Mouse (Mus musculus): ENCODE data around the gene Tmem268. TPM values are rescaled to one million over a fixed set of nuclear protein-coding genes. Genes with fewer than 3 reads are reported as not detected.

Gene Tmem268
- polyA plus RNA-seq, 1 experiment from 2014 or later: 5.3 TPM

- peak; percentile 86 for DNase-seq (ENCODE audit: low spot score)
Observed at GRCm38 (mm10) chr4:63542209-63542608, 16.4 kb upstream of the Tmem268 start.

GRCm38 (mm10) chr4:63543746-63544493 lies 14.7 kb upstream of the Tmem268 start:
- peak overlapping the region; percentile 68 for H3K27ac ChIP-seq (replicated peaks; ENCODE audit: low read depth, low read length)
- no peaks in the 10 kb centered on the region for H3K9me3 ChIP-seq (ENCODE audit: control insufficient read depth, low read length)
- H3K4me2 ChIP-seq (ENCODE audit: low read depth, low read length): peak overlapping the region; percentile 84
- WGBS: 57% methylated on average over 10 of the region's 10 CpGs
- peaks cover 25% of the 10 kb centered on the region for H3K4me1 ChIP-seq (ENCODE audit: control insufficient read depth, insufficient read depth, low read length)
- peak; percentile 28 for ATAC-seq (ENCODE audit: low read depth)
- peak overlapping the region; percentile 89 for H3K4me3 ChIP-seq (ENCODE audit: low read depth, low read length)
- H3K9ac ChIP-seq (ENCODE audit: low read depth, low read length): peak overlapping the region; percentile 50
- H3K27me3 ChIP-seq (replicated peaks; ENCODE audit: control insufficient read depth, insufficient read depth, low read length): no peaks in the 10 kb centered on the region
- peaks cover 8% of the 10 kb centered on the region for H3K36me3 ChIP-seq (ENCODE audit: control insufficient read depth, insufficient read depth, low read length)
- DNase-seq (ENCODE audit: low spot score): no peak

More at GRCm38 (mm10) chr4:63542209-63542608, 16.4 kb upstream of the Tmem268 start:
- H3K4me2 ChIP-seq (ENCODE audit: low read depth, low read length): no peak overlapping the region
- H3K36me3 ChIP-seq (ENCODE audit: control insufficient read depth, insufficient read depth, low read length): no peaks in the 10 kb centered on the region
- 0 out of 2 replicates have a peak overlapping the region, but pooled peaks have one; percentile 48 for H3K27ac ChIP-seq (replicated peaks; ENCODE audit: low read depth, low read length)
- H3K4me3 ChIP-seq (ENCODE audit: low read depth, low read length): no peak overlapping the region
- H3K4me1 ChIP-seq (ENCODE audit: control insufficient read depth, insufficient read depth, low read length): peaks cover 23% of the 10 kb centered on the region
- 35% methylated on average over 2 of the region's 2 CpGs for WGBS
- no peaks in the 10 kb centered on the region for H3K27me3 ChIP-seq (replicated peaks; ENCODE audit: control insufficient read depth, insufficient read depth, low read length)
- peak; percentile 25; the same call in 1 of the 2 replicates for ATAC-seq (ENCODE audit: low read depth)
- no peak overlapping the region for H3K9ac ChIP-seq (ENCODE audit: low read depth, low read length)
- H3K9me3 ChIP-seq (ENCODE audit: control insufficient read depth, low read length): no peaks in the 10 kb centered on the region

- peak within 1 kb of the TSS; percentile 89 for H3K4me3 ChIP-seq (ENCODE audit: low read depth, low read length)
- peak within 1 kb of the TSS; percentile 78 for H3K27ac ChIP-seq (replicated peaks; ENCODE audit: low read depth, low read length)
- 3% methylated on average over 5 of the region's 57 CpGs for WGBS
- H3K27me3 ChIP-seq (replicated peaks; ENCODE audit: control insufficient read depth, insufficient read depth, low read length): no peaks in the 10 kb centered on the region
- peak; percentile 97 for DNase-seq (ENCODE audit: low spot score)
- peaks cover 25% of the 10 kb centered on the region for H3K4me1 ChIP-seq (ENCODE audit: control insufficient read depth, insufficient read depth, low read length)
- H3K36me3 ChIP-seq (ENCODE audit: control insufficient read depth, insufficient read depth, low read length): peaks cover 16% of the 10 kb centered on the region
- H3K4me2 ChIP-seq (ENCODE audit: low read depth, low read length): peak within 1 kb of the TSS; percentile 84
- no peaks in the 10 kb centered on the region for H3K9me3 ChIP-seq (ENCODE audit: control insufficient read depth, low read length)
- peak; percentile 93 for ATAC-seq (ENCODE audit: low read depth)
- peak within 1 kb of the TSS; percentile 94 for H3K9ac ChIP-seq (ENCODE audit: low read depth, low read length)
Observed at GRCm38 (mm10) chr4:63544494-63545230, 13.9 kb upstream of the Tmem268 start, which contains the start of gene Atp6v1g1. Atp6v1g1 (plus strand) TSS chr4:63544772.

GRCm38 (mm10) chr4:63545231-63545958 lies 13.2 kb upstream of the Tmem268 start:
- 20% methylated on average over 19 of the region's 26 CpGs for WGBS
- Histone ChIP-seq H3K27me3 (replicated peaks; ENCODE audit: control insufficient read depth, insufficient read depth, low read length) (no peaks in the 10 kb centered on the region), H3K4me2 (ENCODE audit: low read depth, low read length) (peak overlapping the region; percentile 84), H3K36me3 (ENCODE audit: control insufficient read depth, insufficient read depth, low read length) (peaks cover 18% of the 10 kb centered on the region), H3K9ac (ENCODE audit: low read depth, low read length) (peak overlapping the region; percentile 94), H3K4me3 (ENCODE audit: low read depth, low read length) (peak overlapping the region; percentile 89), H3K27ac (replicated peaks; ENCODE audit: low read depth, low read length) (peak overlapping the region; percentile 78), H3K4me1 (ENCODE audit: control insufficient read depth, insufficient read depth, low read length) (peaks cover 25% of the 10 kb centered on the region), H3K9me3 (ENCODE audit: control insufficient read depth, low read length) (no peaks in the 10 kb centered on the region)
- DNase-seq (ENCODE audit: low spot score) (no peak), ATAC-seq (ENCODE audit: low read depth) (no peak)

GRCm38 (mm10) chr4:63546441-63547055 lies 12.0 kb upstream of the Tmem268 start:
- peak overlapping the region; percentile 84 for H3K4me2 ChIP-seq (ENCODE audit: low read depth, low read length)
- no peaks in the 10 kb centered on the region for H3K9me3 ChIP-seq (ENCODE audit: control insufficient read depth, low read length)
- peaks cover 28% of the 10 kb centered on the region for H3K36me3 ChIP-seq (ENCODE audit: control insufficient read depth, insufficient read depth, low read length)
- peak; percentile 5; the same call in 1 of the 2 replicates for ATAC-seq (ENCODE audit: low read depth)
- WGBS: 48% methylated on average over 6 of the region's 6 CpGs
- H3K27ac ChIP-seq (replicated peaks; ENCODE audit: low read depth, low read length): peak overlapping the region; percentile 78
- peak overlapping the region; percentile 89 for H3K4me3 ChIP-seq (ENCODE audit: low read depth, low read length)
- H3K9ac ChIP-seq (ENCODE audit: low read depth, low read length): peak overlapping the region; percentile 94; the same call in 1 of the 2 replicates
- peak; percentile 77 for DNase-seq (ENCODE audit: low spot score)
- no peaks in the 10 kb centered on the region for H3K27me3 ChIP-seq (replicated peaks; ENCODE audit: control insufficient read depth, insufficient read depth, low read length)
- H3K4me1 ChIP-seq (ENCODE audit: control insufficient read depth, insufficient read depth, low read length): peaks cover 25% of the 10 kb centered on the region

- H3K4me1 ChIP-seq (ENCODE audit: control insufficient read depth, insufficient read depth, low read length): peaks cover 25% of the 10 kb centered on the region
- 29% methylated on average over 1 of the region's 1 CpGs for WGBS
- no peak overlapping the region for H3K4me2 ChIP-seq (ENCODE audit: low read depth, low read length)
- no peaks in the 10 kb centered on the region for H3K9me3 ChIP-seq (ENCODE audit: control insufficient read depth, low read length)
- no peak overlapping the region for H3K9ac ChIP-seq (ENCODE audit: low read depth, low read length)
- no peaks in the 10 kb centered on the region for H3K27me3 ChIP-seq (replicated peaks; ENCODE audit: control insufficient read depth, insufficient read depth, low read length)
- DNase-seq (ENCODE audit: low spot score) (no peak), ATAC-seq (ENCODE audit: low read depth) (no peak)
- no peak overlapping the region for H3K4me3 ChIP-seq (ENCODE audit: low read depth, low read length)
- H3K36me3 ChIP-seq (ENCODE audit: control insufficient read depth, insufficient read depth, low read length): peaks cover 40% of the 10 kb centered on the region
- no peak overlapping the region for H3K27ac ChIP-seq (replicated peaks; ENCODE audit: low read depth, low read length)
Observed at GRCm38 (mm10) chr4:63547799-63548198, 10.8 kb upstream of the Tmem268 start.

GRCm38 (mm10) chr4:63548491-63548890 lies 10.1 kb upstream of the Tmem268 start:
- Histone ChIP-seq H3K27ac (replicated peaks; ENCODE audit: low read depth, low read length) (no peak overlapping the region), H3K4me2 (ENCODE audit: low read depth, low read length) (no peak overlapping the region), H3K9ac (ENCODE audit: low read depth, low read length) (no peak overlapping the region), H3K27me3 (replicated peaks; ENCODE audit: control insufficient read depth, insufficient read depth, low read length) (no peaks in the 10 kb centered on the region), H3K36me3 (ENCODE audit: control insufficient read depth, insufficient read depth, low read length) (peaks cover 46% of the 10 kb centered on the region), H3K4me3 (ENCODE audit: low read depth, low read length) (no peak overlapping the region), H3K9me3 (ENCODE audit: control insufficient read depth, low read length) (no peaks in the 10 kb centered on the region), H3K4me1 (ENCODE audit: control insufficient read depth, insufficient read depth, low read length) (peaks cover 25% of the 10 kb centered on the region)
- no peak for DNase-seq (ENCODE audit: low spot score)
- no peak for ATAC-seq (ENCODE audit: low read depth)
- 89% methylated on average over 3 of the region's 3 CpGs for WGBS

GRCm38 (mm10) chr4:63550908-63551307 lies 7.7 kb upstream of the Tmem268 start:
- no peaks in the 10 kb centered on the region for H3K27me3 ChIP-seq (replicated peaks; ENCODE audit: control insufficient read depth, insufficient read depth, low read length)
- H3K4me1 ChIP-seq (ENCODE audit: control insufficient read depth, insufficient read depth, low read length): peaks cover 16% of the 10 kb centered on the region
- peaks cover 62% of the 10 kb centered on the region for H3K36me3 ChIP-seq (ENCODE audit: control insufficient read depth, insufficient read depth, low read length)
- WGBS: 93% methylated on average over 3 of the region's 3 CpGs
- no peak overlapping the region for H3K4me3 ChIP-seq (ENCODE audit: low read depth, low read length)
- ATAC-seq (ENCODE audit: low read depth) (no peak), DNase-seq (ENCODE audit: low spot score) (no peak)
- no peak overlapping the region for H3K4me2 ChIP-seq (ENCODE audit: low read depth, low read length)
- no peak overlapping the region for H3K27ac ChIP-seq (replicated peaks; ENCODE audit: low read depth, low read length)
- H3K9me3 ChIP-seq (ENCODE audit: control insufficient read depth, low read length): no peaks in the 10 kb centered on the region
- no peak overlapping the region for H3K9ac ChIP-seq (ENCODE audit: low read depth, low read length)
